Mouse (Mus musculus): Measurements from ENCODE around the gene Eif4ebp2.
"Not testable (repeated sequence)": the region's sequence is repeated elsewhere in the genome, so short reads cannot be mapped to it uniquely, and the experiment has no call there.

The Eif4ebp2 gene

DNA sequence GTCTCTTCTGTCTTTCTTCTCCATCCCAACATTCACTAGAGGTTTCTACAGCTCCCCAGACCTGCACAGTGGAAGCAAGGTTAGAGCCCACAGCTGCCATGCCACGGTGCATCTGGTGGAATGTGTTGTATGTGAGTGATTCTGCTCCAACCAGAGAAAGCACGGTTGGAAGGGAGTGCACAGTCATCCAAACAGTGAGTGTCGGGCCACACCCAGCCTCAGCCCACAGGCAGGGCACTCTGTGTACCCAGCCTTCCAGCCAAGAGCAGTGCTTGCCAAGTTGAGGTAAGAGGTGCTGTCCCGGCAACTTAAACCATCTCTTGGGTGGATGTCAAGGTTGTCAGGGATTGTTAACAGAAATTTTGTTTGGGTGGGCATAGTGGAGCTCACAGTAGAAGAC, 12.5 kb upstream of the Eif4ebp2 start:
- DNase-seq (ENCODE audit: low spot score), result no peak

DNA sequence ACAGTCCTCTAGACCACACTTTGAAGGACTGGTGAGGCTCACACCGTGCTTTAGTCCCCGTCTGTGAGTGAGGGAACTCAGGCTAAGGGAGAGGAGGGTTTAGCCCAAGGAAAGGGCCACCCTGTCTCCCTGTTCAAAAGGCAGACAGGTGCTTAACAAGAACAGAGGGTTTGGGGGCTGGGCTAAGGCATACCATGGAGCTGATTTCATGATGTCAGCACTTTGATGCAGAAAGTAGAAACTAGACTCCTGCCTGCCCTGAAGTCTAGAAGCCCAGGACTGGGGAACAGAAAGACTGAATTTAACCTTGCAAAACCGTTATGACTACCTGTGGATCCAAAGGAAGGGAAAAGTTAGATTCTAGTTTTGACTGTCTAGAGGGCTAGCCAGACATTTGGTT, 4.7 kb upstream of the Eif4ebp2 start:
- DNase-seq (ENCODE audit: low spot score), result no peak

DNA sequence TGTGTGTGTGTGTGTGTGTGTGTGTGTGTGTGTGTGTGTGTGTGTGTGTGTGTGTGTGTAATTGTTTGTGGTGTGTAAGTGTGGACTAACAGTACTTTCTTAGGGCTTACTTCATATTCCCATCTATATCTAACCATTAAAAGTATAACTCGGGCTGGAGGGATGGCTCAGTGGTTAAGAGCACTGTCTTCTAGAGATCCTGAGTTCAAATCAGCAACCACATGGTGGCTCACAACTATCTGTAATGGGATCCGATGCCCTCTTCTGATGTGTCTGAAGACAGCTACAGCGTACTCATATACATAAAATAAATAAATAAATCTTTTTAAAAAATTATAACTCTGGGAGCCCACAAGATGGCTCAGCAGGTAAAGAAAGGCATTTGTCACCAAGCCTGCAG, 710 bp upstream of the Eif4ebp2 start:
- not testable (repeated sequence) for DNase-seq (ENCODE audit: low spot score)

DNA sequence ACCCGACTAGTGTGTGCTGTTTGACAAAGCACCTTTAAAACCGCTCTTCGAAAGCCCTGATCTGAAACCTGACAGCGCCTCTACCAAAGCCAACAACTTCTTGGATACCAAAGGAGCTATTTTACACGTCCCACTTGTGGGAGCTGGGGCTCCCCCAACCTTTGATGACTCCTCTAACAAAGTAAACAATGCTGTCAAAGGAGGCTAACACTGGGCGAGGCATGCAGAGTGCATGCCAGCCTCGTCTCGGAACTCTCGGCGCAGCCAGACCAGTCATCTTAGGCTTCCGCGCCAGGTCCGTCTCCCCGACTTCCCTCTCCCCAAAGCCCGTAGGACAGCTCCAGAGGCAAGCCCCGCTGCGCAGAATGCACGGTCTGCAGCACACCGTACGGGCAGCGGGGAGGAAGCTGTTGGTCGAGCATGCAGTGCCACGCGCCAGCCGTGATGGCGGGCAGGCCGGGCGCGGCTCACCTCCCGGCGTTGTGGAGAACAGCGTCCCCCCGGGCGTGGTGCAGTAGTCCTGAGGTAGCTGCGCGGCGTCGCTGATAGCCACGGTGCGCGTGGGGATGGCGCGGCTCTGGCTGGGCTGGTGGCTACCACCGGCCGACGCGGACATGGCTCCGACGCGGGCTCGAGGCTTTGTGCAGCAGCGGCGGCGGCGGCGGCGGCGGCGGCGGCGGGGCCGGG, 387 bp downstream of the Eif4ebp2 start:
- peak; percentile 47 for DNase-seq (ENCODE audit: low spot score)

DNA sequence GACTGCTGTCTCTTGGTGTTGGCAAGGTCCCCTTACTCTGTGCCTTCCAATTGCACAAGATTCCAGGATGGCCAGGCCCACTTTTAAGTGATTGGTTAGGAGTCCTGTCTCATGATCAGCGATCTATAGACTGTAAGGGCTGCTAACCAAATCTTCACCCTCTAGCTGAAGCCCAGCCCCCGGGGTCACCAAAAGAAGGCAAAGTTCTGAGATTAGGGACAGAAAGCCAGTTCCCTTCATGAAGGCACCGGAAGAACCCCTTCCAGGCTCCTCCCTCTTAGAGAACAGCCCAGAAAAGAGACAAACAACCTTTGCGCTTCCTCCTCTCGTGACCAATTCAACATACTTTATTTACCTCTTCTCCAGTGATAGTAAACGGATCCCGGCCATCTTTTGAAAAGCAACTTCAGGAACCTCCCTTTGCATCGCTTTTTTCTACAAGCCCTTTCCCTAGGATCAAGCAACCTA, 964 bp downstream of the Eif4ebp2 start:
- peak; percentile 42 for DNase-seq (ENCODE audit: low spot score)

DNA sequence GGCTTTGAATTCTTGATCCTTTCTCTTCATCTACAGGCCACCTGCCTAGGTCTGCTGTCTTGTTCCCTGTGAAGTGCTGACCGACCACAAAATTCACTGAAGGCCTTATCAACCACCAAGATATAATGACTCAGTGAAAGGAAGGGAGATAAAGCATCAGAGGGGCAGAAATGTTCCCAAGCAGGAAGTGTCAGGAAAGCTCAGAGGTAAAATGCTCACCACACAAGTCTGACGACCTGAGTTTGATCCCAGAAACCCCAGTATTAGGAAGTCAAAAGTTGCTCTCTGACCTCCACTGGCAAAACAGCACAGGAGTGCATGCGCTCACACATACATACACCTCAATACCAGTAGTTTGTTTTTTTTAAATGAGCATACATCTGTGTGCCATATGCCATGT, 3.6 kb downstream of the Eif4ebp2 start:
- DNase-seq (ENCODE audit: low spot score), result no peak

DNA sequence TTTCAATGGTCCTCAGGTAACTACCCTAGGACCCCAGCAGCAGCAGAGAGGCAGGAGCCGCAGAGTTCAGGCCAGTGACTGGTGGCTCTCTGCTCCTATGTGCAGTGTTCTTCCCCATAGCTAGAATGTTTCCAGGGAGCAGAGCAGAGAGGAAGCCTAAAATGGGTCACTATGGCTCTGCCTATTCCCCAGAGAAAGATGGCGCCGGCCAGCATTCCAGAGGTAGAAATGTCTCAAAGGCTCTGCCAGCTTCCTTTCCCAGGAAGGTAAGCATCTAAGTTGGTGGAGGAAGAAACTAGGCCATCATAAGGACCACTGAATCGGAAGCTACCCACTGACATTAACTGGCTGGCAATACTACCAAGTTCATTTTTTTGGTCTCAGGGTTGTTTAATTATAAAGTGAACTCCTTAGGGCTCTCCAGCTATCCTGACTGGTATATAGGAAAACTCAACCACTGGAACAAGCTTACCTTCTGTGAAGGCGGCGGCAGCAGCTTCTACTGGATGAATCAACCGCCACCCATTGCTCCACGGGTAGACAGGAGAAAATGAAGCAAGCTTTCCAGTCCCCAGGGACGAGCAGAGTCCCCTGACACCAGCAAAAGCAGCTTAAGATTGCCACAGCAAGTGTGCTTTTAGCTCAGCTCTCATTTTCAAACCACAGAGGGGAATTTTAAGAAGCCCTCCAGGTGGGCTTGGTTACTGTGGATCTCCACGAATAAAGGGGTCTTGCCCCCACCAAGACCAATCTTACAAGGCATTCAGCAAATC, 4.7 kb downstream of the Eif4ebp2 start:
- DNase-seq (ENCODE audit: low spot score), result no peak

DNA sequence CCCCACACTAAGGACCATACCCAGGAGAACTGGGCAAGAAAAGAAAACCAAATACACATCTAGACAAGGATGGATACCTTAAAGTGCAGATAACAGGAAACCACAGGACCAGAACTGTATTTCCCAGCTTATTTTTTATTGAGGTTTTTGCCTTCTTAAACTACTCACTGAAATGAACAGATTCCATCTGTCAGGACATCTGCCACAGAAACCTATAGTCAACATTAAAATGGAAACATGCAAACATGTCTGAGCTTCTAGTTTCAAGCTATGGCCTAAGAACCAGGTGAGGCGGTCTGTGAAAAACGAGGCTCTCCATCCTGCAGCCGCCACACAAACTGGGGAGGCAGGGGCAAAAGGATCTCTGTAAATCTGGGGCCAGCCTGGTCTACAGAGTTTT, 7.4 kb downstream of the Eif4ebp2 start:
- no peak for DNase-seq (ENCODE audit: low spot score)

DNA sequence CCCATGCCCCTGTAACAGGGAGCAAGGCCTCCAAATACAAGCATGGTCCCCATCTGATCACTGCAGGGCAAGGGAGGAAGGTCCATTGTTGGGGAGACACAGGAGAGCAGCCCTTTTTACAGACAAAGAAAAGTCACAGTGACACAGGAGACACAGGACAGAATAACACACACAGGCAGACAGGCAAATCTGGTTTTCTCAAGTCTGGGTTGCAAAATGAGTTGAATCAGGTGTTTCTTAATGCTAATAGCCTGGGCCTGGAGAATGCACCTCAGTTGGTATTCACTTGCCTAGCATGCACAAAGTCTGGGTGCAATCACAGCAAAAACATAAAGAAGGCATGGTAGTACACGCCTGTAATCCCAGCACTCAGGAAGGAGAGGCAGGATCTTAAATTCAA, 8.6 kb downstream of the Eif4ebp2 start:
- no peak for DNase-seq (ENCODE audit: low spot score)

DNA sequence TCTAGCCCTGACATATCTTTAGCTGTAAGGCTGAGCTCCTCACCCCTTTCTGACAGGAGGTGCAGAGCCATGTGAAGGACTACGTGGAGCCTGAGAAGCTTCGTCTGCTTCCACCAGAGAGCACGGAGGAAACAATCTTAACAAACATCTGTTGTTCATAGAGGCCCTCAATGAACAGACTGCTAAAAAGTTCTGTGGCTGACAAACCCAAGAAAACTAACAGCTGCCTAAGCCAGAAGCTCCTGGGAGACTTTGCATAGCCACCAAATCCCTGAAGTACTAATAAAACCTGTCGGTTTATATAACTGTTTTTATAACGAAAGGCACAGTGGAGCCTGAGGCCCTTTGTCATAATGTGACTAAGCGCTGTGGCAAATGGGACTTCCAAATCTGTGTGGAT, 9.0 kb downstream of the Eif4ebp2 start:
- no peak for DNase-seq (ENCODE audit: low spot score)

DNA sequence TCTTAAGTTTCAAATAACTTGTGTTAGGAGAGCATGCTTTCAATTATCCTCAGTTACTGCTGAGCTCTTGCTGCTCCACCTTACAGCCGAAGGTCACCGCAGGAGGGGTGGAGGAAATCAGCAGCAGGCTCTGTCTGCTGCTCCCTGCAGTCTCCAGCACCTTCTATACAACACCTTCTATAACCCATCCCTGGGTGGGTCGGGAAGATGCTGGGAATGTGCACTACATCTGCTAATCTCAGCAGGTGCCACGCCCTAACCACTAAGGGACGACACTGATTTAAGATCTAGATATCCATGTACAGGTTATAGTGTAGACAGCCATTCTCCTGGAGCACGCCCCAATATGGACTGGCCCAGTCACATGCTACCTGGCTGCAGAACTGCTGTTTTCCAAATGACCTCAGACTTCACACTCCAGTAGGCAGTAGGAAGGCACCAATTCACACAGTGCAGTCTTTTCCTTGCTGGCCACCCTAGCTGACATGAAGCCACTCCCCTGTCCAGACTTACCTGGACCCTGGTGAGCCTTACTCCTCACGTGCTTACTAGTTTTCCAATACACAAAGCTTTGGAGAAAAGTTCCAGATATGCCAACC, 12.2 kb downstream of the Eif4ebp2 start:
- no peak for DNase-seq (ENCODE audit: low spot score)

DNA sequence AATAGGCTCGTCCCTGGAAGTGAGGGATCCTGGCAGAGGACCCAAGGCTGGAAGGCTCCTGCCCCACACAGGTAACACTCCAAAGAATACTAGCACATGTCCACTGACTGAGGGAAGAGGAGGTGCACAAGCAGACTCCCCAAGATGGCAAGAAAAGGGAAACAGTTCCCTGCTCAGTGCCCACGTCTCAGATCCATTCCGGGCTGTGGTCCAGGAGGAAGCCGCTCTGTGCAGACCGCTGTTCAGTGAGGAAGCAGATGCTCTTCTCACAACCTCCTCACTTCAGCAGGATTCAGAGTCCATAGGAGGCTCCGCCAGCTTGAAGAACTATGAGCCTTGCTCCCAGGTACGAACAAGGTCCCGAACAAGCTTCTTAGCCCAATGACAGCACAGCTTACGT, 21.1 kb downstream of the Eif4ebp2 start:
- no peak for DNase-seq (ENCODE audit: low spot score)

DNA sequence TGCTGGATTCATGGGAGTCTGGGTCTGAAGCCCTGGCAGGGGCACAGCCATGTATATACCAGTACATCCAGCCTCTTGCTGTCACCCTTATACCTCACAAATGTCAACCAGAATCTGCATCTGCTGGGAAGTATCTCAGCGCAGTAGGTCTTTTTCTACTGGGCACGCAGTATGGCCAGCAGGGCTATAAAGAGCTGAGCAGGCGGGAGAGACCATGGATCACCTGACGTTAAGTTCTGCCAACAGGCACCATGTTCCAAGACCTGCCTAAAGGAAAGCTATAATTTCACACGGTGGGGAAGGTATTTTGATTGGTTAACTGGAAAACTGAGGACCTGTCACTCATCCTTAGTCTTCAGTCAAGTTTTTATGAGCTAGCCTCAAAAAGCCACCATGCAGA, 23.4 kb downstream of the Eif4ebp2 start:
- no peak for DNase-seq (ENCODE audit: low spot score)

DNA sequence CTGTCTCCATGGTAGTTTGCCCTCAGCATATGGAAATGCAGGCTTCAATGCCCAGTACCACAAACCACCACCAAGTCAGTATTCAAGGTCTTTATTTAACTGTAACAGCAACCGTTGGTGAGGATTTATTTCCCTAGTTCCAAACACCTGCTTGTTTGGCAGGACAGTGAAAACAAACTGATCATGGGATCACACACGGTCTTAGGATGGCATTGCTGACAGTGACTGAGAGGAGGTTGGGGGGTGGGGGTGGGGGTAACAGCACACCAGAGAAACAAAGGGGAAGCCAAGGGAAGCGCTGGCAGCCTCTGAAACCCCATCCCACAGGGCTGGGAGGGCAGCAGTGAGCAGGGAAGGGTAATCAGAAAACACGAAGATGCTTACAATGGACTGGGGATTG, 24.0 kb downstream of the Eif4ebp2 start:
- no peak for DNase-seq (ENCODE audit: low spot score)

DNA sequence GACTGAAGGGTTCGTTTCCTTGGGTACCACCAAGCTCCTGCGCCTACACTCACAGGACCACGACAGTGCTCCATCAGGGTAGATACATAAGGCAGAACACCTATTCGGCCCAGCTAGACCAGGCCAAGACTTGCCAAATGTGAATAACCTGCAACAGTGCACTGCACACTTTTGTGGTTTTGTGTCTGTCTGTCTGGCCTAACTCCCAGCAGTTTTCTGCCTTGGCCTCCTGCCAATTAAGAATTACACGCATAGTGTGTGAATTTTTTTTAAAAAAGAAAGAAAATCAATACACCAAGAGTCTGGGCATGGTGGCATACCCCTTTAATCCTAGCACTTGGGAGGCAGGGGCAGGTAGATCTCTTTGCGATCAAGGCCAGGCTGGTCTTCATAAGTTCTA, 24.5 kb downstream of the Eif4ebp2 start:
- DNase-seq (ENCODE audit: low spot score), result no peak

DNA sequence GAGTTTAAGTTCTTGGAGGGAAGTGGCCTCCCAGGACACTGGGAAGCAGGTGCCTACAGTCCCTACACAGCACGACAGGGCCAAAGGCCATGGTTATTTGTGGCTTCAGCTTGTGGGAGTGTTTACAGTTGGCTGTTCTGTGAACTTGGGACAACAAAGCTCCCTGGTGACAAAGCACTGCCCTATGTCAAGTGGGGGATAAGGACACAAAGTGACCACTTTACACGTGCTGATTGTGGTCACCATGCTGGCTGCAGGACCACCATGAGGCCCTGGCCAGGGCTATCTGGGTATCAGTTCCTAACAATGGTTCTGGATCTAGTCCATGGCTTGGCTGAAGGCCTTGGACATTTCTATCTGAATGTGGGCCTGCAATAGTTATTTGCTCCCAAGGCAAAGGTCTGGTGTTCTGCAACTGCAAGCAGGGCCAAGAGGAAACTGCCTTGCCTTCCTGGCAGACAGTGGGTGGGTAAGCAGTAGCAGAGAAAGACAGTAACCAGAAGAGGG, 26.2 kb downstream of the Eif4ebp2 start:
- no peak for DNase-seq (ENCODE audit: low spot score)

DNA sequence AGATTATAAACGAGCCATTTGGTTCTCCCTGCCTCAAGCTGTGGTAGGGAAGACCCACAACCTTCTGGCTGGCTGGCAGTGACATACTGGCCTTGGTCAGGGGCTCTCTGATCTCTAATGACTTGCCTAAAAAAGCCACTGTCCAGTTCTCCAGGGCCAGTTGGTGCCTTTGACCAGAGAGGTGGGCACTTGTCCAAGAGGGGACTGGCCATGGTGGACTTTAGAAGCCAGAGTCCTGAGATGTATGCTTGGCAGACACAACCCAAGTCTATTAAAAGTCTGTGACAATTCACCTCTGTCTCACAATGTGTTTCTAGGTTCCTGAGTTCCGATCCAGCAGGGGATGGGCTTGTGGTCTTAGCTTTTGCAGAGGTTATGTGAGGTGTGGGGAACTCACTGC, 27.4 kb downstream of the Eif4ebp2 start:
- no peak for DNase-seq (ENCODE audit: low spot score)

DNA sequence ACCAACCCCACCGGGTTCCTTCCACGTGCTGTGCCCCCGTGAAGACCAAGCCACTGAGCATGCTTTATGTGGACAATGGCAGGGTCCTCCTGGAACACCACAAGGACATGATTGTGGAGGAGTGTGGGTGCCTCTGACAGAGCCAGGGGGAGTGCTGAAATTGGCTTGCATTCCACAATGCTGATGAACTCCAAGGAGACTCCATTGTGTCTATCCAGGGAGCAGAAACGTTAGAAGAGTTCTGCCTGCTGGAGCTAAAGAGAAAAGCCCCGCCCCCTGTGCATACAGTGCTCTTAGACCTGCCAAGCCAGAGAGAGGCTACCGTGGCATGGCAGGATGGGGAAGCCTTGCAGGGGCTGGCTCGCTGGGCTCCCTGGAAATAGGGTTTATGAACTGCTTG, 28.0 kb downstream of the Eif4ebp2 start:
- DNase-seq (ENCODE audit: low spot score), result no peak

DNA sequence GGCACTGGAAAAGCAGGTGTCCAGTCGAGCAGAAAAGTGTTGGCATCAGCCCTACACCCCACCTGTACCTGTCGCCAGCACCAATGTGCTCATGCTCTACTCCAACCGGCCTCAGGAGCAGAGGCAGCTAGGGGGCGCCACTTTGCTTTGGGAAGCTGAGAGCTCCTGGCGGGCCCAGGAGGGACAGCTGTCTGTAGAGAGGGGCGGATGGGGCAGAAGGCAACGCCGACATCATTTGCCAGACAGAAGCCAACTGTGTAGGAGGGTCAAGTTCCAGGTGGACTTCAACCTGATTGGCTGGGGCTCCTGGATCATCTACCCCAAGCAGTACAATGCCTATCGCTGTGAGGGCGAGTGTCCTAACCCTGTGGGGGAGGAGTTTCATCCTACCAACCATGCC, 29.2 kb downstream of the Eif4ebp2 start:
- no peak for DNase-seq (ENCODE audit: low spot score)

DNA sequence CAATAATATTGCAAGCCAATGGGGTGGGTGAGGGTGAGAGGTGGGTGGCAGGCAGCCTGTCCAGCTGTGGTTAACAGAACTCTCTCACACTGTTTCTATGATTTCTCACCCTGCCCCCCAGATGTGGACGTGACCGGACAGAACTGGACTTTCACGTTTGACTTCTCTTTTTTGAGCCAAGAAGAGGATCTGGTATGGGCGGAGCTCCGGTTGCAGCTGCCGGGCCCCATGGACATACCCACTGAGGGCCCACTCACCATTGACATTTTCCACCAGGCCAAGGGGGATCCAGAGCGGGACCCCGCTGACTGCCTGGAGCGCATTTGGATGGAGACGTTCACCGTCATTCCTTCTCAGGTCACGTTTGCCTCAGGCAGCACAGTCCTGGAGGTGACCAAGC, 29.6 kb downstream of the Eif4ebp2 start:
- no peak for DNase-seq (ENCODE audit: low spot score)

DNA sequence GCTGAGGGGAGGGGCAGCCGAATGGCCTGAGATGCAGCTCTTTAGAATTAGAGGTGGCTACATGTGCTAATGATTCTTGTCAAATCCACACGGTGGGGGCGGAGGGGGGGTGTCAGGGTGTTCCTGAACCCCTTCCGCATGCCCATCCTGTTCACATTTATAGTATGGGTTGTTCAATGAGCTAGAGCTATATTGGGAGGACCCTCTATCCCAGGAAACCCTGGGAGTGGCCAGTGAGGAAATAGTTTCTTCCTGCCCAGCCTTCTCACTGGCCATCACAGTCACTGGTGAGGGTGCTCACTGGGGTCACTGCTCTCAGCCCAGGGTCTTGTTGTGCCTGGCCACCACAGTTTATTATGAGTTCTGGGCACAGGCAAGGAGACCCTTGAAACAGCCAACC, 32.5 kb downstream of the Eif4ebp2 start:
- DNase-seq (ENCODE audit: low spot score), result no peak

DNA sequence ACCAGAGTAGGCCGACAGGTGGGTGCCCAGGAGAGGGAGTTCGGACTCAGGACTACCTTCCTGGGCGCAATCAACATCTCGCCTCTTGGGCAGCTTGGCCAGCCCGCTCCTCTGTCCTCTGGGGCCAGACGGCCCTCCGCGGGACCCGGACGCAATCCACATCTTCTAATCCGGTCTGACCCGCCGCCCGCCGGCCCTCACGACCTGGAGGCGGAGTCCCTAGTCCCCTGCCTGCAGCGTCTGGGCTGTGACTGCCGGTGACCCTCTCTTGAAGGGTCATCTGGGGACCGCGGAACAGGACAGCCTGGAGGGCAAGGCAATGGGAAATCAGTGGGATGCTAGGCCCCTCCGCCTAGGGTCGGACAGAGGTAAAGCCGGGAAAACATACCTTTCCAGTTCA, 33.3 kb downstream of the Eif4ebp2 start:
- DNase-seq (ENCODE audit: low spot score), result no peak

Measured in MN1 (cell line).